Mouse (Mus musculus) megakaryocyte, embryonic 14.5 days (primary cell): ENCODE results near the gene Tnfsf15.

Experiments
- FLI1 ChIP-seq: IDR thresholded peaks from 2 replicates; pipeline ENCODE4 v1.6.1; 2012; ENCODE audit warnings: low read length, inconsistent platforms, mixed read lengths
- GATA1 ChIP-seq: IDR thresholded peaks from 3 replicates; pipeline ENCODE4 v1.6.1; 2012; ENCODE audit warnings: mixed read lengths, low read length, inconsistent platforms, borderline replicate concordance

GRCm38 (mm10) chr4:63785466-63785865 is 40.6 kb upstream of the Tnfsf15 start:
- TF ChIP-seq GATA1 (no peak), FLI1 (no peak)
